Mouse (Mus musculus) limb, embryonic 14.5 days (tissue): ENCODE measurements at regions not wholly inside any gene's neighbourhood (a gene's known extent, or its start where the extent isn't known, plus 50 kb on each side); places are given as distances from the start of the nearest gene placed in this dataset.

Source experiments
- ATAC-seq: fragments of 200-750 bp; cut with Nextera tagmentation; 2 replicates; pipeline ENCODE4 v1.8.0; 2017; ENCODE audit warnings: low read depth, moderate number of reproducible peaks, moderate TSS enrichment; ENCODE audit not compliant: low FRiP score
- DNase-seq: peaks from one replicate; pipeline ENCODE4 v3.0.0-alpha.2; 2015; ENCODE audit warnings: low spot score
- H3K27ac ChIP-seq: fragments of 300-500 bp; sonication (generic); replicated peaks from 2 replicates; pipeline ENCODE4 v1.5.1; 2014; ENCODE audit warnings: low read depth, mild to moderate bottlenecking, low read length, moderate library complexity, mixed read lengths
- H3K27me3 ChIP-seq: fragments of 300-500 bp; sonication (generic); 2 replicates; pipeline ENCODE4 v1.6.1; 2014; ENCODE audit warnings: low read length, mixed read lengths; ENCODE audit not compliant: control insufficient read depth, insufficient read depth
- H3K36me3 ChIP-seq: fragments of 300-500 bp; sonication (generic); 2 replicates; pipeline ENCODE4 v1.6.1; 2014; ENCODE audit warnings: mild to moderate bottlenecking, low read length, moderate library complexity, mixed read lengths; ENCODE audit not compliant: control insufficient read depth, insufficient read depth
- H3K4me1 ChIP-seq: fragments of 300-500 bp; sonication (generic); 2 replicates; pipeline ENCODE4 v1.6.1; 2014; ENCODE audit warnings: antibody characterized with exemption, low read length, mixed read lengths; ENCODE audit not compliant: control insufficient read depth, insufficient read depth
- H3K4me2 ChIP-seq: fragments of 300-500 bp; sonication (generic); replicated peaks from 2 replicates; pipeline ENCODE4 v1.6.1; 2014; ENCODE audit warnings: low read depth, mild to moderate bottlenecking, low read length, moderate library complexity; ENCODE audit not compliant: severe bottlenecking
- H3K4me3 ChIP-seq: fragments of 300-500 bp; sonication (generic); replicated peaks from 2 replicates; pipeline ENCODE4 v1.5.1; 2014; ENCODE audit warnings: low read length
- H3K9ac ChIP-seq: fragments of 300-500 bp; sonication (generic); 2 replicates; pipeline ENCODE4 v1.6.1; 2014; ENCODE audit warnings: mild to moderate bottlenecking, low read depth, low read length, moderate library complexity; ENCODE audit not compliant: severe bottlenecking
- H3K9me3 ChIP-seq: fragments of 300-500 bp; sonication (generic); 2 replicates; pipeline ENCODE4 v1.6.1; 2016; ENCODE audit warnings: low read length; ENCODE audit not compliant: control insufficient read depth
- POLR2A ChIP-seq: fragments of 200-500 bp; IDR thresholded peaks from 2 replicates; pipeline ENCODE4 v1.8.0; 2012; ENCODE audit warnings: inconsistent platforms, mild to moderate bottlenecking, moderate library complexity, borderline replicate concordance; ENCODE audit not compliant: insufficient read depth, insufficient read length; ENCODE audit errors: extremely low read depth
- WGBS: fragments of 180-500 bp; shearing (Covaris S2); extraction: QIAGEN DNeasy Blood & Tissue Kit; methylation state at CpG from one replicate; pipeline ENCODE4 v1.1.7; 2014; 5-methylcytosine and 5-hydroxymethylcytosine counted together

- Histone ChIP-seq H3K27me3 (no peaks in the 10 kb centered on the region), H3K9me3 (no peaks in the 10 kb centered on the region), H3K9ac (no peak overlapping the region), H3K4me3 (no peak overlapping the region), H3K4me2 (no peak overlapping the region), H3K36me3 (no peaks in the 10 kb centered on the region), H3K27ac (no peak overlapping the region), H3K4me1 (peaks cover 4% of the 10 kb centered on the region; the same call in 1 of the 2 replicates)
- DNase-seq (no peak), ATAC-seq (no peak)
- TF ChIP-seq POLR2A = no peak
- 69% methylated on average over 8 of the region's 8 CpGs for WGBS
Observed at GRCm38 (mm10) chr19:16063533-16063915, 69.1 kb upstream of the Gnaq start.

GRCm38 (mm10) chr19:16061821-16062220, 70.8 kb upstream of the Gnaq start:
- no peak overlapping the region for H3K9ac ChIP-seq
- H3K9me3 ChIP-seq = no peaks in the 10 kb centered on the region
- H3K36me3 ChIP-seq = no peaks in the 10 kb centered on the region
- no peaks in the 10 kb centered on the region for H3K27me3 ChIP-seq
- H3K4me2 ChIP-seq = peak overlapping the region; percentile 17; the same call in 1 of the 2 replicates
- TF ChIP-seq POLR2A = no peak
- ATAC-seq (no peak), DNase-seq (no peak)
- no peak overlapping the region for H3K4me3 ChIP-seq
- H3K27ac ChIP-seq = no peak overlapping the region
- peaks cover 4% of the 10 kb centered on the region; the same call in 1 of the 2 replicates for H3K4me1 ChIP-seq
- 69% methylated on average over 11 of the region's 11 CpGs for WGBS

- H3K4me1 ChIP-seq = peaks cover 4% of the 10 kb centered on the region; the same call in 1 of the 2 replicates
- no peaks in the 10 kb centered on the region for H3K36me3 ChIP-seq
- H3K9ac ChIP-seq = no peak overlapping the region
- DNase-seq = no peak
- no peak overlapping the region for H3K4me3 ChIP-seq
- no peak for TF ChIP-seq POLR2A
- no peak overlapping the region for H3K4me2 ChIP-seq
- no peaks in the 10 kb centered on the region for H3K27me3 ChIP-seq
- no peak overlapping the region for H3K27ac ChIP-seq
- 75% methylated on average over 4 of the region's 4 CpGs for WGBS
- no peaks in the 10 kb centered on the region for H3K9me3 ChIP-seq
- no peak for ATAC-seq
Observed at GRCm38 (mm10) chr19:16059026-16059425, 73.6 kb upstream of the Gnaq start.

- Histone ChIP-seq H3K4me1 (peaks cover 4% of the 10 kb centered on the region; the same call in 1 of the 2 replicates), H3K27me3 (no peaks in the 10 kb centered on the region), H3K9me3 (no peaks in the 10 kb centered on the region), H3K27ac (no peak overlapping the region), H3K9ac (no peak overlapping the region; the same call in 1 of the 2 replicates), H3K4me3 (peak overlapping the region; percentile 26), H3K4me2 (peak overlapping the region; percentile 50), H3K36me3 (no peaks in the 10 kb centered on the region)
- TF ChIP-seq POLR2A = no peak
- ATAC-seq (peak; percentile 30; the same call in 1 of the 2 replicates), DNase-seq (peak; percentile 16)
- WGBS = 21% methylated on average over 18 of the region's 18 CpGs
Observed at GRCm38 (mm10) chr19:16050220-16051055, 65.6 kb upstream of the Cep78 start.

GRCm38 (mm10) chr19:16049646-16050045, 64.9 kb upstream of the Cep78 start:
- DNase-seq = no peak
- no peak for ATAC-seq

More at GRCm38 (mm10) chr19:16049646-16050045, 64.9 kb upstream of the Cep78 start:
- H3K4me1 ChIP-seq = peaks cover 4% of the 10 kb centered on the region; the same call in 1 of the 2 replicates
- WGBS = 47% methylated on average over 3 of the region's 3 CpGs
- H3K36me3 ChIP-seq = no peaks in the 10 kb centered on the region
- H3K4me2 ChIP-seq = peak overlapping the region; percentile 50
- H3K9me3 ChIP-seq = no peaks in the 10 kb centered on the region
- H3K4me3 ChIP-seq = peak overlapping the region; percentile 26; the same call in 1 of the 2 replicates
- H3K27ac ChIP-seq = no peak overlapping the region
- no peaks in the 10 kb centered on the region for H3K27me3 ChIP-seq
- no peak overlapping the region for H3K9ac ChIP-seq
- TF ChIP-seq POLR2A = no peak
